Mouse (Mus musculus) granulocyte monocyte progenitor cell, adult 5-6 weeks (primary cell): ENCODE data around the gene Ppp1r9a. TPM values are rescaled to one million over a fixed set of nuclear protein-coding genes. Genes with fewer than 3 reads are reported as not detected.

ENCODE experiments used
- ATAC-seq: replicated peaks from 2 replicates; pipeline ENCODE4 v1.8.0; 2016; ENCODE audit warnings: mild to moderate bottlenecking, moderate TSS enrichment, inconsistent platforms; ENCODE audit not compliant: poor library complexity, severe bottlenecking
- total RNA-seq, 2 experiments: library from RNA; stranded (forward) in 1 of 2; stranded (reverse) in 1 of 2; fragments of 200-712, 200-1000 nt in 1 of 2; fragments of >200 nt in 1 of 2; fragmentation: Nextera tagmentation in 1 of 2; gene quantifications; 2 replicates each; pipeline ENCODE4 v1.2.3; 2014 to 2017

Ppp1r9a gene
- total RNA-seq, 2 experiments from 2014 or later: 3.3 to 4.3 TPM

- no peak for ATAC-seq
Observed at GRCm38 (mm10) chr6:5147488-5148142, 244.9 kb downstream of the Ppp1r9a start.

GRCm38 (mm10) chr6:5149941-5150340 lies 247.2 kb downstream of the Ppp1r9a start:
- no peak for ATAC-seq

GRCm38 (mm10) chr6:5151171-5151570 lies 248.5 kb downstream of the Ppp1r9a start:
- no peak for ATAC-seq

- ATAC-seq: no peak
Observed at GRCm38 (mm10) chr6:5152185-5152584, 249.5 kb downstream of the Ppp1r9a start.

- ATAC-seq: no peak
Observed at GRCm38 (mm10) chr6:5154786-5155185, 252.1 kb downstream of the Ppp1r9a start.

- no peak for ATAC-seq
Observed at GRCm38 (mm10) chr6:5155313-5155927, 252.7 kb downstream of the Ppp1r9a start.

GRCm38 (mm10) chr6:5156541-5157425 lies 254.1 kb downstream of the Ppp1r9a start:
- no peak for ATAC-seq

GRCm38 (mm10) chr6:5159385-5159791 lies 256.7 kb downstream of the Ppp1r9a start:
- ATAC-seq: no peak

- no peak; the same call in 1 of the 2 replicates for ATAC-seq
Observed at GRCm38 (mm10) chr6:5162052-5162451, 259.3 kb downstream of the Ppp1r9a start.

GRCm38 (mm10) chr6:5163507-5164144 lies 260.9 kb downstream of the Ppp1r9a start:
- no peak for ATAC-seq

- ATAC-seq: no peak
Observed at GRCm38 (mm10) chr6:5164855-5165254, 262.1 kb downstream of the Ppp1r9a start.

- peak; percentile 91 for ATAC-seq
Observed at GRCm38 (mm10) chr6:5167051-5167677, 264.4 kb downstream of the Ppp1r9a start.

GRCm38 (mm10) chr6:5168158-5168557 lies 265.4 kb downstream of the Ppp1r9a start:
- ATAC-seq: no peak

GRCm38 (mm10) chr6:5171418-5171817 lies 268.7 kb downstream of the Ppp1r9a start:
- ATAC-seq: no peak

- ATAC-seq: no peak
Observed at GRCm38 (mm10) chr6:5172571-5172970, 269.9 kb downstream of the Ppp1r9a start.

- peak; percentile 98 for ATAC-seq
Observed at GRCm38 (mm10) chr6:5174179-5174812, 271.6 kb downstream of the Ppp1r9a start.

- ATAC-seq: no peak
Observed at GRCm38 (mm10) chr6:5177967-5178891, 275.5 kb downstream of the Ppp1r9a start.

- ATAC-seq: no peak
Observed at GRCm38 (mm10) chr6:5179189-5179588, 276.5 kb downstream of the Ppp1r9a start.

- ATAC-seq: no peak
Observed at GRCm38 (mm10) chr6:5180645-5181044, 277.9 kb downstream of the Ppp1r9a start.
